Mouse (Mus musculus) intestine, embryonic 15.5 days (tissue): ENCODE measurements around the gene Plekhn1. TPM values are rescaled to one million over a fixed set of nuclear protein-coding genes. Genes with fewer than 3 reads are reported as not detected.

Experiments used
- ATAC-seq: fragments of 200-750 bp; cut with Nextera tagmentation; 2 replicates; pipeline ENCODE4 v1.8.0; 2017; ENCODE audit warnings: moderate TSS enrichment, moderate library complexity
- H3K27ac ChIP-seq: fragments of 300-500 bp; sonication (generic); 2 replicates; pipeline ENCODE4 v1.5.1; 2015; ENCODE audit warnings: mild to moderate bottlenecking, inconsistent platforms
- H3K27me3 ChIP-seq: fragments of 300-500 bp; sonication (generic); replicated peaks from 2 replicates; pipeline ENCODE4 v1.6.1; 2015; ENCODE audit warnings: inconsistent platforms
- H3K36me3 ChIP-seq: fragments of 300-500 bp; sonication (generic); 2 replicates; pipeline ENCODE4 v1.6.1; 2015; ENCODE audit warnings: inconsistent platforms
- H3K4me1 ChIP-seq: fragments of 300-500 bp; sonication (generic); replicated peaks from 2 replicates; pipeline ENCODE4 v1.6.1; 2015; ENCODE audit warnings: inconsistent platforms
- H3K4me2 ChIP-seq: fragments of 300-500 bp; sonication (generic); replicated peaks from 2 replicates; pipeline ENCODE4 v1.6.1; 2015; ENCODE audit warnings: mild to moderate bottlenecking, inconsistent platforms
- H3K4me3 ChIP-seq: fragments of 300-500 bp; sonication (generic); replicated peaks from 2 replicates; pipeline ENCODE4 v1.5.1; 2015; ENCODE audit warnings: inconsistent platforms
- H3K9ac ChIP-seq: fragments of 300-500 bp; sonication (generic); 2 replicates; pipeline ENCODE4 v1.6.1; 2015; ENCODE audit warnings: inconsistent platforms
- H3K9me3 ChIP-seq: fragments of 300-500 bp; sonication (generic); 2 replicates; pipeline ENCODE4 v1.6.1; 2016; ENCODE audit warnings: inconsistent platforms
- whole genome bisulfite sequencing: fragments of 180-500 bp; shearing (Covaris S2); methylation state at CpG from one replicate; pipeline ENCODE4 v1.1.7; 2015; 5-methylcytosine and 5-hydroxymethylcytosine counted together
- polyA plus RNA-seq: library from polyadenylated mRNA; unstranded; fragments of >200 nt; fragmentation: Nextera tagmentation; extraction: Ambion mirVana; gene quantifications from 2 replicates; pipeline ENCODE4 v1.2.1, GENCODE M21; 2015

Plekhn1 gene
- polyA plus RNA-seq, 1 experiment from 2014 or later = 12.6 TPM

- Histone ChIP-seq H3K4me1 (peaks cover 18% of the 10 kb centered on the region), H3K4me2 (peak overlapping the region; percentile 93), H3K9ac (peak overlapping the region; percentile 72), H3K4me3 (peak overlapping the region; percentile 61), H3K9me3 (no peaks in the 10 kb centered on the region), H3K27me3 (no peaks in the 10 kb centered on the region), H3K27ac (peak overlapping the region; percentile 10; the same call in 1 of the 2 replicates), H3K36me3 (peaks cover 40% of the 10 kb centered on the region)
- WGBS = 4% methylated on average over 17 of the region's 17 CpGs
- peak; percentile 7; the same call in 1 of the 2 replicates for ATAC-seq
These were observed 596 bp downstream of the Plekhn1 start for GRCm38 (mm10) chr4:156234021-156234501.

- Histone ChIP-seq H3K9ac (peak overlapping the region; percentile 13; the same call in 1 of the 2 replicates), H3K9me3 (no peaks in the 10 kb centered on the region)
These were observed 6.1 kb downstream of the Plekhn1 start for GRCm38 (mm10) chr4:156228393-156229024.

GRCm38 (mm10) chr4:156227752-156228392, 6.8 kb downstream of the Plekhn1 start:
- H3K27me3 ChIP-seq = no peaks in the 10 kb centered on the region
- H3K36me3 ChIP-seq = peaks cover 31% of the 10 kb centered on the region
- peak overlapping the region; percentile 13; the same call in 1 of the 2 replicates for H3K9ac ChIP-seq
- H3K27ac ChIP-seq = no peak overlapping the region
- 31% methylated on average over 18 of the region's 18 CpGs for WGBS
- peak; percentile 48 for ATAC-seq
- H3K4me2 ChIP-seq = peak overlapping the region; percentile 50
- H3K9me3 ChIP-seq = no peaks in the 10 kb centered on the region
- peaks cover 15% of the 10 kb centered on the region for H3K4me1 ChIP-seq
- H3K4me3 ChIP-seq = peak overlapping the region; percentile 20; the same call in 1 of the 2 replicates

More at GRCm38 (mm10) chr4:156228393-156229024, 6.1 kb downstream of the Plekhn1 start:
- Histone ChIP-seq H3K4me2 (peak overlapping the region; percentile 50), H3K36me3 (peaks cover 31% of the 10 kb centered on the region), H3K4me1 (peaks cover 18% of the 10 kb centered on the region), H3K27ac (no peak overlapping the region), H3K27me3 (no peaks in the 10 kb centered on the region), H3K4me3 (peak overlapping the region; percentile 20; the same call in 1 of the 2 replicates)
- peak; percentile 83 for ATAC-seq
- WGBS = 19% methylated on average over 12 of the region's 12 CpGs

- H3K4me3 ChIP-seq = no peak overlapping the region
- no peak overlapping the region for H3K9ac ChIP-seq
- no peak for ATAC-seq
- no peak overlapping the region for H3K27ac ChIP-seq
- H3K9me3 ChIP-seq = no peaks in the 10 kb centered on the region
- 0 out of 2 replicates have a peak, but pooled peaks cover 4% of the 10 kb centered on the region for H3K36me3 ChIP-seq
- H3K4me2 ChIP-seq = no peak overlapping the region
- WGBS = 79% methylated on average over 2 of the region's 2 CpGs
- H3K4me1 ChIP-seq = peaks cover 15% of the 10 kb centered on the region
- H3K27me3 ChIP-seq = no peaks in the 10 kb centered on the region
These were observed 10.4 kb downstream of the Plekhn1 start for GRCm38 (mm10) chr4:156224276-156224675.

- no peak overlapping the region for H3K27ac ChIP-seq
- no peaks in the 10 kb centered on the region for H3K4me1 ChIP-seq
- no peaks in the 10 kb centered on the region for H3K36me3 ChIP-seq
- WGBS = 87% methylated on average over 11 of the region's 11 CpGs
- H3K4me2 ChIP-seq = no peak overlapping the region
- ATAC-seq = no peak
- no peaks in the 10 kb centered on the region for H3K27me3 ChIP-seq
- H3K9ac ChIP-seq = no peak overlapping the region
- no peaks in the 10 kb centered on the region for H3K9me3 ChIP-seq
- no peak overlapping the region for H3K4me3 ChIP-seq
These were observed 14.7 kb downstream of the Plekhn1 start for GRCm38 (mm10) chr4:156219936-156220335.

GRCm38 (mm10) chr4:156217838-156218237, 16.8 kb downstream of the Plekhn1 start:
- 84% methylated on average over 16 of the region's 16 CpGs for WGBS
- H3K9ac ChIP-seq = no peak overlapping the region
- H3K36me3 ChIP-seq = no peaks in the 10 kb centered on the region
- H3K27me3 ChIP-seq = no peaks in the 10 kb centered on the region
- ATAC-seq = no peak
- H3K4me1 ChIP-seq = no peaks in the 10 kb centered on the region
- H3K27ac ChIP-seq = no peak overlapping the region
- H3K4me2 ChIP-seq = no peak overlapping the region
- no peak overlapping the region for H3K4me3 ChIP-seq
- H3K9me3 ChIP-seq = no peaks in the 10 kb centered on the region

GRCm38 (mm10) chr4:156217022-156217669, 17.5 kb downstream of the Plekhn1 start:
- Histone ChIP-seq H3K4me2 (no peak overlapping the region), H3K27me3 (no peaks in the 10 kb centered on the region), H3K4me1 (no peaks in the 10 kb centered on the region), H3K4me3 (no peak overlapping the region), H3K36me3 (no peaks in the 10 kb centered on the region), H3K27ac (no peak overlapping the region), H3K9ac (no peak overlapping the region), H3K9me3 (no peaks in the 10 kb centered on the region)
- no peak for ATAC-seq
- WGBS = 76% methylated on average over 16 of the region's 16 CpGs

GRCm38 (mm10) chr4:156216196-156216595, 18.5 kb downstream of the Plekhn1 start:
- Histone ChIP-seq H3K4me2 (no peak overlapping the region), H3K4me3 (no peak overlapping the region), H3K4me1 (no peaks in the 10 kb centered on the region), H3K36me3 (no peaks in the 10 kb centered on the region), H3K9me3 (no peaks in the 10 kb centered on the region), H3K27ac (no peak overlapping the region), H3K9ac (no peak overlapping the region), H3K27me3 (no peaks in the 10 kb centered on the region)
- WGBS = 81% methylated on average over 2 of the region's 2 CpGs
- no peak for ATAC-seq

GRCm38 (mm10) chr4:156215649-156216048, 19.0 kb downstream of the Plekhn1 start, which contains the start of gene Perm1:
Gene Perm1 (plus strand): TSS chr4:156215868.
- H3K4me1 ChIP-seq = no peaks in the 10 kb centered on the region
- no peaks in the 10 kb centered on the region for H3K9me3 ChIP-seq
- H3K4me2 ChIP-seq = no peak within 1 kb of the TSS
- 71% methylated on average over 4 of the region's 4 CpGs for WGBS
- no peak within 1 kb of the TSS for H3K27ac ChIP-seq
- H3K36me3 ChIP-seq = no peaks in the 10 kb centered on the region
- H3K9ac ChIP-seq = no peak within 1 kb of the TSS
- ATAC-seq = peak; percentile 41; the same call in 1 of the 2 replicates
- no peaks in the 10 kb centered on the region for H3K27me3 ChIP-seq
- H3K4me3 ChIP-seq = no peak within 1 kb of the TSS

GRCm38 (mm10) chr4:156213134-156213533, 21.5 kb downstream of the Plekhn1 start:
- Histone ChIP-seq H3K27ac (no peak overlapping the region), H3K36me3 (no peaks in the 10 kb centered on the region), H3K4me3 (no peak overlapping the region), H3K9me3 (no peaks in the 10 kb centered on the region), H3K4me2 (no peak overlapping the region), H3K27me3 (no peaks in the 10 kb centered on the region), H3K4me1 (no peaks in the 10 kb centered on the region), H3K9ac (no peak overlapping the region)
- ATAC-seq = no peak
- 92% methylated on average over 13 of the region's 13 CpGs for WGBS

- no peak overlapping the region for H3K9ac ChIP-seq
- H3K4me1 ChIP-seq = no peaks in the 10 kb centered on the region
- ATAC-seq = no peak
- no peaks in the 10 kb centered on the region for H3K36me3 ChIP-seq
- H3K9me3 ChIP-seq = no peaks in the 10 kb centered on the region
- H3K4me2 ChIP-seq = no peak overlapping the region
- H3K4me3 ChIP-seq = no peak overlapping the region
- no peak overlapping the region for H3K27ac ChIP-seq
- WGBS = 73% methylated on average over 13 of the region's 13 CpGs
- no peaks in the 10 kb centered on the region for H3K27me3 ChIP-seq
These were observed 24.6 kb downstream of the Plekhn1 start for GRCm38 (mm10) chr4:156209963-156210635.

GRCm38 (mm10) chr4:156208872-156209271, 25.8 kb downstream of the Plekhn1 start:
- Histone ChIP-seq H3K4me3 (no peak overlapping the region), H3K36me3 (no peaks in the 10 kb centered on the region), H3K4me2 (no peak overlapping the region), H3K4me1 (no peaks in the 10 kb centered on the region; the same call in 1 of the 2 replicates), H3K9me3 (no peaks in the 10 kb centered on the region), H3K9ac (no peak overlapping the region), H3K27ac (no peak overlapping the region), H3K27me3 (peaks cover 5% of the 10 kb centered on the region; the same call in 1 of the 2 replicates)
- 84% methylated on average over 4 of the region's 4 CpGs for WGBS
- no peak for ATAC-seq
